Mouse (Mus musculus) forebrain, embryonic 14.5 days (tissue): ENCODE measurements at regions not wholly inside any gene's neighbourhood (a gene's known extent, or its start where the extent isn't known, plus 50 kb on each side); places are given as distances from the start of the nearest gene placed in this dataset.

ENCODE experiments used
- ATAC-seq: fragments of 200-750 bp; cut with Nextera tagmentation; 2 replicates; pipeline ENCODE4 v1.8.0; 2017; ENCODE audit warnings: mild to moderate bottlenecking, moderate library complexity
- DNase-seq: peaks from one replicate; pipeline ENCODE4 v3.0.0-alpha.2; 2015; ENCODE audit warnings: low spot score
- H3K27ac ChIP-seq: fragments of 300-500 bp; sonication (generic); 2 replicates; pipeline ENCODE4 v1.5.1; 2014; ENCODE audit warnings: low read depth, mild to moderate bottlenecking, control low read depth, low read length, moderate library complexity
- H3K27me3 ChIP-seq: fragments of 300-500 bp; sonication (generic); replicated peaks from 2 replicates; pipeline ENCODE4 v1.6.1; 2014; ENCODE audit warnings: low read length, control low read depth, mixed read lengths; ENCODE audit not compliant: control insufficient read depth, insufficient read depth
- H3K36me3 ChIP-seq: fragments of 300-500 bp; sonication (generic); 2 replicates; pipeline ENCODE4 v1.6.1; 2014; ENCODE audit warnings: low read length, control low read depth; ENCODE audit not compliant: control insufficient read depth, insufficient read depth
- H3K4me1 ChIP-seq: fragments of 300-500 bp; sonication (generic); 2 replicates; pipeline ENCODE4 v1.6.1; 2014; ENCODE audit warnings: antibody characterized with exemption, low read length, control low read depth; ENCODE audit not compliant: control insufficient read depth, insufficient read depth
- H3K4me2 ChIP-seq: fragments of 300-500 bp; sonication (generic); 2 replicates; pipeline ENCODE4 v1.6.1; 2014; ENCODE audit warnings: mild to moderate bottlenecking, control low read depth, low read length
- H3K4me3 ChIP-seq: fragments of 300-500 bp; sonication (generic); 2 replicates; pipeline ENCODE4 v1.5.1; 2014; ENCODE audit warnings: low read depth, low read length, control low read depth
- H3K9ac ChIP-seq: fragments of 300-500 bp; sonication (generic); 2 replicates; pipeline ENCODE4 v1.6.1; 2014; ENCODE audit warnings: mild to moderate bottlenecking, low read length, control low read depth, moderate library complexity
- H3K9me3 ChIP-seq: fragments of 300-500 bp; sonication (generic); replicated peaks from 2 replicates; pipeline ENCODE4 v1.6.1; 2016; ENCODE audit warnings: low read length, control low read depth, mixed read lengths; ENCODE audit not compliant: control insufficient read depth
- WGBS: fragments of 180-500 bp; shearing (Covaris S2); extraction: QIAGEN DNeasy Blood & Tissue Kit; methylation state at CpG from one replicate; pipeline ENCODE4 v1.1.7; 2014; 5-methylcytosine and 5-hydroxymethylcytosine counted together

DNA sequence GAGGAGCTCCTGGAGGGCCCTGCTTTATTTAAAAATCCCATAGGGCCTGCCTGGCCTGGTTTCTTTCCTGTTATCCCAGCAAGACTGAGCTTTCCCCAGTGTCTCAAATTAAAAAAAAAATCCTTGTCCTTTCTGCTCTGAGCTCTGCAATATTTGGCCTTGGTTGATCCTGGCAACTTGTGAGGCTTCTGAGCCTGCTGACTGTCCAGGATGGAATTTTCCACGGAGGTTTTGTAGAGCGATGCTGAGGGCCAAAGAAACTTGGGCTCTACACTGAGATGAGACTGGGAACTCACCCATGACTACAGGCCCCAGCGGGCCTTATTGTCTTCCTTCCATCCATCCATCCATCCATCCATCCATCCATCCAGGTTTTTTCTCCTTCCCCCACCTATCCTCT lies 259.8 kb downstream of the Dhx35 start:
- Histone ChIP-seq H3K9me3 (no peaks in the 10 kb centered on the region), H3K27me3 (no peaks in the 10 kb centered on the region), H3K4me3 (no peak overlapping the region), H3K27ac (no peak overlapping the region), H3K36me3 (no peaks in the 10 kb centered on the region), H3K9ac (no peak overlapping the region), H3K4me2 (no peak overlapping the region), H3K4me1 (no peaks in the 10 kb centered on the region)
- DNase-seq: no peak
- WGBS: 97% methylated on average over 3 of the region's 3 CpGs
- no peak for ATAC-seq

GRCm38 (mm10) chr2:159055780-159056179 lies 261.2 kb downstream of the Dhx35 start:
- WGBS: 61% methylated on average over 6 of the region's 6 CpGs
- Histone ChIP-seq H3K4me1 (no peaks in the 10 kb centered on the region), H3K9me3 (no peaks in the 10 kb centered on the region), H3K4me3 (no peak overlapping the region), H3K27ac (no peak overlapping the region), H3K36me3 (no peaks in the 10 kb centered on the region), H3K27me3 (no peaks in the 10 kb centered on the region), H3K9ac (no peak overlapping the region), H3K4me2 (no peak overlapping the region)
- no peak for ATAC-seq
- DNase-seq: no peak

GRCm38 (mm10) chr2:159056960-159057359 lies 262.4 kb downstream of the Dhx35 start:
- 79% methylated on average over 3 of the region's 3 CpGs for WGBS
- H3K27ac ChIP-seq: no peak overlapping the region
- H3K4me3 ChIP-seq: no peak overlapping the region
- no peak overlapping the region for H3K9ac ChIP-seq
- no peaks in the 10 kb centered on the region for H3K36me3 ChIP-seq
- ATAC-seq: no peak
- no peak for DNase-seq
- no peaks in the 10 kb centered on the region for H3K9me3 ChIP-seq
- no peaks in the 10 kb centered on the region for H3K27me3 ChIP-seq
- H3K4me1 ChIP-seq: no peaks in the 10 kb centered on the region
- no peak overlapping the region for H3K4me2 ChIP-seq

GRCm38 (mm10) chr2:159057506-159057905 lies 262.9 kb downstream of the Dhx35 start:
- DNase-seq (no peak), ATAC-seq (no peak)
- H3K36me3 ChIP-seq: no peaks in the 10 kb centered on the region
- H3K27ac ChIP-seq: no peak overlapping the region
- 81% methylated on average over 5 of the region's 5 CpGs for WGBS
- no peak overlapping the region for H3K9ac ChIP-seq
- H3K4me3 ChIP-seq: no peak overlapping the region
- H3K27me3 ChIP-seq: no peaks in the 10 kb centered on the region
- no peaks in the 10 kb centered on the region for H3K4me1 ChIP-seq
- no peaks in the 10 kb centered on the region for H3K9me3 ChIP-seq
- H3K4me2 ChIP-seq: no peak overlapping the region

GRCm38 (mm10) chr2:159062266-159062665 lies 267.7 kb downstream of the Dhx35 start:
- Histone ChIP-seq H3K4me3 (no peak overlapping the region), H3K36me3 (no peaks in the 10 kb centered on the region), H3K9ac (no peak overlapping the region), H3K27ac (no peak overlapping the region), H3K4me1 (no peaks in the 10 kb centered on the region), H3K27me3 (no peaks in the 10 kb centered on the region), H3K4me2 (no peak overlapping the region), H3K9me3 (no peaks in the 10 kb centered on the region)
- ATAC-seq (no peak), DNase-seq (peak; percentile 41)
- 84% methylated on average over 2 of the region's 2 CpGs for WGBS

DNA sequence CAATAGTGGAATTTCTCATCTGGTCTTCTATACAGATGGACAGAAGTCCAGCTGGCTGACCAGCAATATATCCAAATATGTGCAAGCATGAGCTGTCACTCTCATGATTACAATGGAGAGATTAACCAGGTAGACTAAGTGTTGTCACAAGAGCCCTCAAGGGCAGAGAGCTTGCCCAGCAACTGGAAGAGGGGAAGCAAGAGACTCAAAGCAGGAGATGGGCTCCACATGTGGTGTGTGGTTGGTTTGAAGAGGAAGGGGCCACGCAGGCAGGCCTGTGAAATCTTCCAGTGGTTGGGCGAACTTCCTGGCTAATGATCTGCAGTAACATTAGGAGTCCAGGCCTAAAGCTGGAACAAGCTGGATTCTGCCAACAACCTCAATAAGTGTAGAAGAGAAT lies 268.1 kb downstream of the Dhx35 start:
- Histone ChIP-seq H3K9me3 (no peaks in the 10 kb centered on the region), H3K27me3 (no peaks in the 10 kb centered on the region), H3K27ac (no peak overlapping the region), H3K4me1 (no peaks in the 10 kb centered on the region), H3K9ac (no peak overlapping the region), H3K4me3 (no peak overlapping the region), H3K4me2 (no peak overlapping the region), H3K36me3 (no peaks in the 10 kb centered on the region)
- DNase-seq: no peak
- 90% methylated on average over 2 of the region's 2 CpGs for WGBS
- ATAC-seq: no peak

DNA sequence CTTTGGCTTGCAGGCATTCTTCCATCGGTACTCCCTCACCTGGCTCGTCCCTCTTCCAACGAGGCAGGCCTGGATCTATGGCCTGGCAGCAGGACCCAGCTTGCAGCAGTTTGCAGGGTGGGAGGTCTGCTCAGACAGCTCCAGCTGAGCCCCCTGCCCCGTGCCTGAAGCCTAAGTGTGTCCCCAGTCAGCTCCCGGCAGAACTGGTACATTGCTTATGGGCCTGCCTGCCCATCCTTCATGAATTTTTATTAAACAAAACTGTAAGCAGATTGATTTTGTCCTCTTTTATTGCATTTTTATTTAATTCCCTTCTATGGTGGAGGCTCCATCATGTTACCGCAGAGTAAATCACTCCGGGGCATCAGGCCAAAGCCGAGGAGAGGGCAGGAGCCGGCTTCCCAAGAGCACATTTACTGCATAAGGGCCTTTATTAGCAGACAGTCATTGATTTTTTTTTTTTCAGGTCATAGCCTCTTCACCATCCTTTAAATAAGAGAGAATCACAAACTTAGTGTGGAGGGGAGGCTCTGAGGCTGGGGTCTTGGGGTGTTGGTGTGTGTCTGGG lies 269.9 kb downstream of the Dhx35 start:
- DNase-seq: no peak
- 74% methylated on average over 9 of the region's 9 CpGs for WGBS
- no peak overlapping the region for H3K4me3 ChIP-seq
- no peak overlapping the region for H3K4me2 ChIP-seq
- H3K4me1 ChIP-seq: no peaks in the 10 kb centered on the region
- no peaks in the 10 kb centered on the region for H3K27me3 ChIP-seq
- ATAC-seq: no peak
- H3K36me3 ChIP-seq: no peaks in the 10 kb centered on the region
- H3K27ac ChIP-seq: no peak overlapping the region
- no peak overlapping the region for H3K9ac ChIP-seq
- no peaks in the 10 kb centered on the region for H3K9me3 ChIP-seq

DNA sequence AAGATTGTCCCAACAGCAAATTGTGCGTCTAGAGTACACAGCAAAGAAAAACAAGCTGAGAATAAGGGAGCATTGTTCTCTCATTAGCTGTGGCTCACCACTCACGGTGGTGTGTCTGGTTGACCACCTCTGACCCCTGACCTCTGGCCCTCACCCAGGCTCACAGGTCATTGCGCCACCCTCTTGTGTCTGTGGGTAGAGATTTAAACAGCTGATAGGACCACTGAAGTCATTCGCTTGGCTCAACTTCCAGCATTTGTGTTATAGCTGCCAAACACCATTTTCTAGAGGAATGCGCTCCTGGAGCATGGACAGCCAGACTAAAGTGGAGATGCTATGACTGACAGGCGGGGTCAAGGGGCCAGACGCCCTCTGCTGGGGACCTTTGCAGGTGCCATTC lies 272.9 kb downstream of the Dhx35 start:
- Histone ChIP-seq H3K9ac (no peak overlapping the region), H3K4me1 (no peaks in the 10 kb centered on the region), H3K4me3 (no peak overlapping the region), H3K27ac (no peak overlapping the region), H3K27me3 (no peaks in the 10 kb centered on the region), H3K4me2 (no peak overlapping the region), H3K9me3 (no peaks in the 10 kb centered on the region), H3K36me3 (no peaks in the 10 kb centered on the region)
- ATAC-seq: no peak
- 63% methylated on average over 7 of the region's 7 CpGs for whole genome bisulfite sequencing
- no peak for DNase-seq

DNA sequence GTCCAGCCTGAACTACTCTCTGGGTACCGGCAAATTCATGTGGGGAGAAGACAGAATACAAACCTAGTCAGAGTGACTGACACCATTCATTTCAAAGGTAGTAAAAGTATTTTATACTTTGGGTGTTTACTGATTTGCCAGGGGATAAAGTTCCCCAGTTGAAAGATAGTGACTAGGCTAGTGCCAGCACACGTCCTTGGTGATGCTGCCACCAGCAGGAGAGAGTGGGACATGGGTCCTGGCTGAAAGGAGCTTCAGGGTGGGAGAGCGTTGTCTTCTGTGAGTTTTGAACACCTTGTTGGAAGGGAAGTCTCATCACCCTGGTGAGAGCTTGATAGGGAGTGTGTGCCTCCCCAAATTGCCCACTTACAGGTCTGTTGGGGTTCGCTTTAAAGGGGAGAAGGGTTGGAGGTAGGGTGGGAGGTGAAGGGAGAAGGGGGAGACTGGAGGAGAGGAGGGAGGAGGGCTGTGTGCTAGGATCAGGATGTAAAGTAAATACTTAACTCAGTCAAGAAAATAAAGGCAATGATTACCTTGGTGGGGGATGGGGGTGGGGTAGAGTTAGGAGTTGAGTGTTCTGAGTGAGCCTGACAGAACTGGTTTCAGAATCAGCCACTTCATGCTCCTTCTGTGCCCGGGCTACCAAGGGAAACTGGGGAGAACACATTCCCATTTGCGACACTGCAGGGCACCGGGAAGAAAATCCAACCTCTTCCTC lies 273.9 kb downstream of the Dhx35 start:
- Histone ChIP-seq H3K9me3 (no peaks in the 10 kb centered on the region), H3K36me3 (no peaks in the 10 kb centered on the region), H3K4me1 (no peaks in the 10 kb centered on the region), H3K27me3 (no peaks in the 10 kb centered on the region), H3K27ac (no peak overlapping the region), H3K9ac (no peak overlapping the region), H3K4me2 (no peak overlapping the region), H3K4me3 (no peak overlapping the region)
- no peak for DNase-seq
- ATAC-seq: no peak
- WGBS: 48% methylated on average over 7 of the region's 7 CpGs
